Mouse (Mus musculus): ENCODE results near the gene Klhl34. TPM values are rescaled to one million over a fixed set of nuclear protein-coding genes. Genes with fewer than 3 reads are reported as not detected.

The Klhl34 gene
- total RNA-seq (2023), result not detected

GRCm38 (mm10) chrX:157818207-157818920, at the start of gene Klhl34:
TSS of gene Klhl34 (plus strand) at chrX:157818435.

Other genes with a start within 250 kb of the Klhl34 start
- gene Yy2, start 249.4 kb upstream of the Klhl34 start, total RNA-seq (2023), result 1 to 10 TPM in 1 of 2 experiments, under 1 TPM in 1; 0.29 to 2.2 TPM
- gene Mbtps2, start 219.7 kb upstream of the Klhl34 start, total RNA-seq (2023), result 10 to 100 TPM; 20.2 to 23.4 TPM
- not detected for gene Smpx, start 119.5 kb upstream of the Klhl34 start, total RNA-seq (2023)
- gene Cnksr2, start 224.9 kb downstream of the Klhl34 start, total RNA-seq (2023), result not detected

Data from monocyte, adult 59 days (primary cell).